Mouse (Mus musculus): ENCODE data around the gene Slco4c1.

Slco4c1 gene

GRCm38 (mm10) chr1:96871528-96872360 lies at the start of gene Slco4c1:
TSS of gene Slco4c1 (minus strand) at chr1:96872171.
- in situ Hi-C loops (cut with MboI; ENCODE audit: low sequenced_read_pairs), result no loop called here

DNA sequence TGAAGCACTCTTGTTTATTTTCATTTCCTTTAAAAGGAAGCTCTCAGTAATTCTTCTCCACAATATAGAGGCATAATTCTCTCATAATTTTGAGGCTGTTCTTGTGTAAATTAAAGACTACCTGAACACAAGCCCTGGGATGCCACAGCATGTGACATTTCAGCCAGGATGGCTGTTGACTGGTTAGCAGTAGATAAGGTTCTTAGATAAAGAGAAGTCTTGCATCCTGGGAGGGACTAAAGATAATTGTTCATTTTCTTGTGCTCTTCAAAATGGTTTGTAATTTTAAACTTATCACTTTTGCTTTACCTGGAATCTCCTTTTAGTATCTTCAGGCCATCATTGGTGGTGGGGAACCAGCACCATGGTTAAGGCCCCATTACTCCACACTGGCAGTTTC lies 45.4 kb upstream of the Slco4c1 start:
- in situ Hi-C loops (cut with MboI; ENCODE audit: low sequenced_read_pairs), result no loop called here

- in situ Hi-C loops (cut with MboI; ENCODE audit: low sequenced_read_pairs), result no loop called here
Measured at GRCm38 (mm10) chr1:96883788-96884187, 11.8 kb upstream of the Slco4c1 start.

DNA sequence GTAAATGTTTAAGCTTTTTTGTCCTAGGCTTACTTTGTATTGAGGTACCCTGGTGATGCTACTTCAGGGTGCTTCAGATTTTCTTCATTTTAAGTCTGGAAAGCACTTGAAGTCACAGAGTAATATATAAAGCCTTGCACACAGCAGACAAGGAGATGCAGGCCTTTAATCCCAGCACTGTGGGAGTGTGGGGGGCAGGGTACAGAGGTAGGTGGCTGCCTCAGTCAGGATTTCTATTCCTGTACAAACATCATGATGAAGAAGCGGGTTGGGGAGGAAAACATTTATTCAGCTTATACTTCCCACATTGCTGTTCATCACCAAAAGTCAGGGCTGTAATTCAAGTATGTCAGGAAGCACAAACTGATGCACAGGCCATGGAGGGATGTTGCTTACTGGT lies 6.6 kb upstream of the Slco4c1 start:
- in situ Hi-C loops (cut with MboI; ENCODE audit: low sequenced_read_pairs), result no loop called here

- in situ Hi-C loops (cut with MboI; ENCODE audit: low sequenced_read_pairs), result no loop called here
Measured at GRCm38 (mm10) chr1:96876076-96876475, 4.1 kb upstream of the Slco4c1 start.

- in situ Hi-C loops (cut with MboI; ENCODE audit: low sequenced_read_pairs), result no loop called here
Measured at GRCm38 (mm10) chr1:96874636-96875035, 2.7 kb upstream of the Slco4c1 start.

DNA sequence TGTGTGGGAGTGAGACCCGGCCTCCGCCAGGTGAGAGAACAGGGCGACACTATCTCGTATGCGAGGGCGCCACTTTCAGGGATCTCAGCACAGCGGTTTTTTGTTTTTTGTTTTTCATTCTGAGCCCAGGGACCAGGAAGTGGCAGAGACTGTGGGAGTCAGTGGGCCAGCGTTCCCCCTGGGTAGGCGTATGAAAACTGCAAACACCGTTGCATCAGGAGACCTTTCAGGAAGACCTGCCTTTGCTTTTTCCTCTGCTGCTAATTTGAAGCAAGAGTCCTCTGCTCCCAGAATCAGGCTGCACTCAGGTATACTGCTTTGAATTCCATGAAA lies 356 bp upstream of the Slco4c1 start:
- in situ Hi-C loops (cut with MboI; ENCODE audit: low sequenced_read_pairs), result no loop called here

DNA sequence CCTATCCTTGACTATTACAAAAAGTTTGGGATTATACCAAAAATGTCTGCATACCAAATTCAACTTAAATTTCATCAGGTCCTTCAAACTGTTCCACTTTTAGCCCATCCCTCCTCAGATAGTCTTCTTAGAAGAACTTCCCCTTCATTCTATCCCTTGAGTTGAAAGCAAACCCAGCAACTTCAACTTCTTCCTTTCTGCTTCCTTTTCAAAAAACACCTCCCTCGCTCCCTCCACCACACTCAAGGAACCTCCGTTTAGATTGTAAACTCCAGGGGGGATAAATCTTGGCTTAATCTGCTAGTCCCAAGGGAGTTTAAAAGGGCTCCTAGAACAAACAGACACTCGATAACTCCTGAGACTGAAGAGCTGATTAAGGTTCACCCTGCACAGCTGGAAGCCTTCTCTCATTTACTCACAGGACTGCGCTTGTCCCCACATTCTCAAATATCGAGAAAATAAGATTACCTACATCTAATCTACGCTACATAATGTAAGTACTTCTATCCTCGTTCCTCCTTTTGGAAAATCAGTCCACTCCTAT lies 1.1 kb downstream of the Slco4c1 start:
- in situ Hi-C loops (cut with MboI; ENCODE audit: low sequenced_read_pairs), result no loop called here

DNA sequence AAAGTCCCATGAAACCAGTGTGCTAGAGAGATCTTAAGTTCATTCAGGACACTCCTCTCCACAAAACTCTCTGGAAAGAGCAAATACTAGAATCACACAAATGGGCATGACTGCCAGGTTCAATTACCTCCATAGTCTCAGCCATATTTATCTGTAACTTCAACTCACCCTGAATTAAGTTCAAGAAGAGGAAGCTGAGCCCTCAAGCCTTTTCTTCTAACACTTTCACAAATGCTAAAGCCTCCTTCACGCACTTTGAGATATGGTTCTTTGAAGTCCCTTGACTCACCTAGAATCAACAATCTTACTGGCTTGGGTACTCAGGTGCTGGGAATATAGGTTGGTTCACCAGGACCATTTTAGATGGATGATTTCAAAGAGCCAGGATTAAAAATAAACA lies 3.2 kb downstream of the Slco4c1 start:
- in situ Hi-C loops (cut with MboI; ENCODE audit: low sequenced_read_pairs), result no loop called here

GRCm38 (mm10) chr1:96866002-96866401 lies 6.0 kb downstream of the Slco4c1 start:
- in situ Hi-C loops (cut with MboI; ENCODE audit: low sequenced_read_pairs), result no loop called here

DNA sequence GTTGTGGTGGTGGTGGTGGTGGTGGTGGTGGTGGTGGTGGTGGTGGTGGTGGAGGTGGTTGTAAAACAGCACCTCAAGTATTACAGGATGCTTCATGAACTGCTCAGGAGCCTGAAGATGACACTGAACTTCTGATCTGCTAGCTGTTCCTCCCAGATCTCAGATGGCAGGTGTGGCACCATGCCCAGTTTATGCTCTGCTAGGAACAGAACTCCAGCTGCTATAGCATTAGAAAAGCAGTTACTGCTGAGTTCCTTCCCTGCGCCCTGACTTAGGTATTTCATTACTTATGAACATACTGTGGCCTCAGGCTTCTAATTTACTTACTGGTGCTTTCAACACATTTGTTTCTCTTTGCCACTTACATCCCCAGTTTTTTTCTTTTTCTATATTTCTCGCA lies 7.9 kb downstream of the Slco4c1 start:
- in situ Hi-C loops (cut with MboI; ENCODE audit: low sequenced_read_pairs), result no loop called here

DNA sequence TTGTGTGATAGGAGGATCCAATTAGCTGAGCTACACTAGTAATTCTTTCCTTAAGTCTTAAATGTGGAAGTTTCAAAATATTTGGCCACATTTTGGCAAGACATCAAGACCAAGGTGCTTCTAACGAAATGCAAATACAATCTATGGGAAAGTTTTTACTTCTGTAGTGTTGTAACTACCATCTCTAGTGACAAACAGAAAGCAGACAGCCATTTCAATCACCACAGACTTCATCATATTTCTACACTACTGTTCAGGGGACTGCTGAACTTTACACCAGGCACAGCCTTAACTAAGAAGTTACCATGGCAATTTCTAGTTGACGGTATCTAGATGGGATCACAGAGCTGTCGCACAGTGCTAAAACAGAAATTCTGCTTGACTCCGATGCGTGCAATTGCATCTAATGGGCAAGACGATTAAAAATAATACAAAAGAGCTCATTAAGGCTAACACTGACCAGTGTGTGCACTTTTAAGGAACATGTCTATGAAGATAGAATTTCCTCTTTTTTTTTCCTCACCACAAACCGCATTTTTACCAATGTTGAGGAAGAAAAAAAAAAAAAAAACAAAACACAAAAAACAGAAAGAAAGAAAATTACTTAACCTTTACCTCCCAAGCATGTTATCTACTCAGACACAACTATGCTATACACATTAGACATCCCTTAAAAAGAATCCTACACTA lies 11.8 kb downstream of the Slco4c1 start:
- in situ Hi-C loops (cut with MboI; ENCODE audit: low sequenced_read_pairs), result no loop called here

- in situ Hi-C loops (cut with MboI; ENCODE audit: low sequenced_read_pairs), result no loop called here
Measured at GRCm38 (mm10) chr1:96853541-96853940, 18.4 kb downstream of the Slco4c1 start.

DNA sequence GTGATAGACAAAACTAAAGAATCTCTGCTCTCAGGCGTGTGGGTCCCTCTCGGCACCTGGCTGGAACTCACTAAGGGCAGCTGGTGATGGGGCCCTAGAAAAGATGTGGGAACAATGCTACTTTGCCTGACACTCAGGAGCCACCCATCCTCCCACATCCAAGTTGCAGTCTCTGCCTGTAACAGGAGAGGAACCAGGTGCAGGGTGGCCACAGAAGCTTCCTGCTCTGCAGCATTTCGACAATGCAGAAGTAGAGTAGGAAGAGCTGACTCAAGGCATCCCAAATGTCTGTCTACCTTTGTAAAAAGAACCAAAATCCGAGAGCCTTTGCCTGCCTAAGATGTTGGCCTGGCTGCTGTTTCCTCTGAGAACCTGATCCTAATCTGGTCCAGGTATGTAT lies 22.9 kb downstream of the Slco4c1 start:
- in situ Hi-C loops (cut with MboI; ENCODE audit: low sequenced_read_pairs), result loop anchor here (25.0 kb wide), 1 partner anchor 838 kb away; no protein-coding TSS in a partner anchor

- in situ Hi-C loops (cut with MboI; ENCODE audit: low sequenced_read_pairs), result loop anchor here (25.0 kb wide), 1 partner anchor 839 kb away; no protein-coding TSS in a partner anchor
Measured at GRCm38 (mm10) chr1:96848606-96849005, 23.4 kb downstream of the Slco4c1 start.

DNA sequence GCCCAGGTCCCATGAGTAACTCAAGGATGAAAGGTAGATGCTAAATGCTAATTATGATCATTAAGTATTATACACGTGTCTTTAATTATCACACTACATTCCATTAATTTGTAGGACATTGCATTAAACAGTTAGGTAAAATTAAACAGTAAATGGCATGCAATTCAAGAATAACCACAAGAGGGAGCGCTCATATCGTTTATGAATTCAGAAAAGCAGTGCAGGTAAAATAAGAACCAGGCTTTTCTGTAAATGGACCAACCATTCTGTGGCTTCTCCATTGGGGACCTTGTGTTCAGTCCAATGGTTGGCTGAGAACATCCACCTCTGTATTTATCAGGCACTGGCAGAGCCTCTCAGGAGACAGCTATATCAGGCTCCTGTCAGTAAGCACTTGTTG lies 25.2 kb downstream of the Slco4c1 start:
- in situ Hi-C loops (cut with MboI; ENCODE audit: low sequenced_read_pairs), result loop anchor here (25.0 kb wide), 1 partner anchor 841 kb away; no protein-coding TSS in a partner anchor

DNA sequence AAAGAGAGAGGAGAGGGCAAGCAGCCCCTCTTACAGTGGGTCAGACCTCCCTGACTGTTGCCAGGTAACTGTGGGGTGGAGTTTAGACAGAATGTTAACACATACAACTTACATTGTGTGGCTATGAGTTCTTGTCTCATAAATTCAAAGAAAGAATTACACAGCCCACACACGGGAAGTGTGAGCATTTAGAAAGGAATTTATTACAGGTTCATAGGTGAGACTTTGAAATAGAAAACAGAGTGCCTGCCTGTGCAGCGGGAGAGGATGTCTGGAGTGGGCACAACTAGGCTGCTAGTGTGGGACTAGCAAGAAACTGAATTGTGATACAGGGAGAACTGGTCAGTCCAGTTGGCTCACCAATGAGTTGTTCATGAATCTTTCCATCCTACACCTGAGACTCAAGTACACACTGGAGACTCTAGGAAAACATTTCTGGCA lies 66.7 kb downstream of the Slco4c1 start:
- in situ Hi-C loops (cut with MboI; ENCODE audit: low sequenced_read_pairs), result no loop called here

DNA sequence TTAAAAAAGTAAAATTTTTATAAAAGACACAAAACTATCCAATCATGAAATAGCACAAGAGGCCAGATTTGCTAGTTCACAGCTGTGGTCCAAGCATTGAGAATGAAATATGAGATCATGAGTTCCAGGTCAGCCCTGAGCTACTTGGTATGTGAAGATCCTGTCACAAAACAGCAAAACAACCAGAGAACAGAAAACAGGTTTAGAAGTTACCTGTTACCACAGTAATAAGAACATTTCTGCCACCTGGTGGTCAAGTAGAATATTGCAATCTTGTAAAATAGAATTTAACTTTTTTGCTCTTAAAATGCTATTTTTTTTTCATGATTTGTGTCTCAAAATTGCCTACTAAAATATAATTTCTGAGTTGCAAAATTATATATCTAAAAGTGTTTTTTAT lies 70.4 kb downstream of the Slco4c1 start:
- in situ Hi-C loops (cut with MboI; ENCODE audit: low sequenced_read_pairs), result no loop called here

GRCm38 (mm10) chr1:96794690-96795089 lies 77.3 kb downstream of the Slco4c1 start:
- in situ Hi-C loops (cut with MboI; ENCODE audit: low sequenced_read_pairs), result no loop called here

DNA sequence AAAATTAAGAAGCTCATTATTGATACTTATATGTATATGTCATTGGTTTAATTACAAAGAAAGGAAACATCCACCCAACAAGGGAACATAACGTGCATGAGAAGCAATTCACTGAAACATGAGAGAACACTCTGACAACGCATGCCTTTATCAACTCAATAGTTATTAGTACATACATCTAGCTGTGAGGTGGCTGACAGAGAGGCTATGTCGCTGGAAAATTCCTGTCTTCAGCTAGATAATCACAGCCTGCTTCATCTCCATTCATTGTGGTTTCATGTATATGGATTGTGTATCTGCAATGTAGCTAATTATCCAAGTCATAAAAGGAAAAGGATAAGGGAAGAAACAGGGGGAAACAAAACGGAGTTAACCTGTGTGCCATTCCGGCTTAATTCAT lies 77.7 kb downstream of the Slco4c1 start:
- in situ Hi-C loops (cut with MboI; ENCODE audit: low sequenced_read_pairs), result no loop called here

- in situ Hi-C loops (cut with MboI; ENCODE audit: low sequenced_read_pairs), result no loop called here
Measured at GRCm38 (mm10) chr1:96789268-96789667, 82.7 kb downstream of the Slco4c1 start.

DNA sequence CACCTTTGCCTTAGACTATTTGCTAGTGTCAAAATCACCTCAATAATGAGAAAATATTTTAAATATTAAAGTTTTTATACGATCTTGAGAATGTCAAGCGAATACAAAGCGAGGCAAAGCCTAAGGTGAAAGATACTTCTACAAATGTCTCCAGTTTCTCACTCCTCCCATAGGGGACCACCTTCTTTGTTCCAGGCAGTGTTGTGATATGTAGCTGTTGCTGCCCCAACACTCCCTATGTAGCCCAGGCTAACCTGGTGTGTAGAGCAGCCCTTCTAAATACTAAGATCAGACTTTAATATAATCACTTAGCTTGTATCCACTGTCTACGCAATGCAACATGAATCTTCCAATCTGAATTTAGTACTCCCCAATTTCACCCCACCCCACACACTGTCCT lies 97.8 kb downstream of the Slco4c1 start:
- in situ Hi-C loops (cut with MboI; ENCODE audit: low sequenced_read_pairs), result no loop called here
